Mouse (Mus musculus) neural tube, embryonic 13.5 days (tissue): ENCODE measurements around the gene Ccdc121. TPM values are rescaled to one million over a fixed set of nuclear protein-coding genes. Genes with fewer than 3 reads are reported as not detected.

ENCODE experiments used
- ATAC-seq: fragments of 200-750 bp; cut with Nextera tagmentation; 2 replicates; pipeline ENCODE4 v1.8.0; 2017; ENCODE audit warnings: low read depth, mild to moderate bottlenecking, moderate TSS enrichment, moderate library complexity
- H3K27ac ChIP-seq: fragments of 300-500 bp; sonication (generic); replicated peaks from 2 replicates; pipeline ENCODE4 v1.5.1; 2015; ENCODE audit warnings: moderate library complexity, mild to moderate bottlenecking, inconsistent platforms
- H3K27me3 ChIP-seq: fragments of 300-500 bp; sonication (generic); 2 replicates; pipeline ENCODE4 v1.6.1; 2015; ENCODE audit warnings: mild to moderate bottlenecking, inconsistent platforms
- H3K36me3 ChIP-seq: fragments of 300-500 bp; sonication (generic); 2 replicates; pipeline ENCODE4 v1.6.1; 2015; ENCODE audit warnings: mild to moderate bottlenecking, inconsistent platforms
- H3K4me1 ChIP-seq: fragments of 300-500 bp; sonication (generic); replicated peaks from 2 replicates; pipeline ENCODE4 v1.6.1; 2015; ENCODE audit warnings: inconsistent platforms
- H3K4me2 ChIP-seq: fragments of 300-500 bp; sonication (generic); 2 replicates; pipeline ENCODE4 v1.6.1; 2015; ENCODE audit warnings: inconsistent platforms, mild to moderate bottlenecking, moderate library complexity
- H3K4me3 ChIP-seq: fragments of 300-500 bp; sonication (generic); 2 replicates; pipeline ENCODE4 v1.5.1; 2015; ENCODE audit warnings: mild to moderate bottlenecking, inconsistent platforms
- H3K9ac ChIP-seq: fragments of 300-500 bp; sonication (generic); 2 replicates; pipeline ENCODE4 v1.6.1; 2015; ENCODE audit warnings: moderate library complexity, mild to moderate bottlenecking, inconsistent platforms
- H3K9me3 ChIP-seq: fragments of 300-500 bp; sonication (generic); 2 replicates; pipeline ENCODE4 v1.6.1; 2016; ENCODE audit warnings: inconsistent platforms
- WGBS: fragments of 180-500 bp; shearing (Covaris S2); methylation state at CpG from one replicate; pipeline ENCODE4 v1.1.7; 2015; 5-methylcytosine and 5-hydroxymethylcytosine counted together
- polyA plus RNA-seq: library from polyadenylated mRNA; unstranded; fragments of >200 nt; fragmentation: Nextera tagmentation; extraction: Ambion mirVana; gene quantifications from 2 replicates; pipeline ENCODE4 v1.2.1, GENCODE M21; 2015

The Ccdc121 gene
- polyA plus RNA-seq, 1 experiment from 2014 or later: not detected

- Histone ChIP-seq H3K4me1 (peaks cover 5% of the 10 kb centered on the region; the same call in 1 of the 2 replicates), H3K27me3 (no peaks in the 10 kb centered on the region), H3K9ac (no peak overlapping the region), H3K4me3 (no peak overlapping the region), H3K36me3 (no peaks in the 10 kb centered on the region), H3K4me2 (no peak overlapping the region), H3K9me3 (no peaks in the 10 kb centered on the region), H3K27ac (no peak overlapping the region)
- no peak for ATAC-seq
- 83% methylated on average over 2 of the region's 2 CpGs for WGBS
These were observed 51.0 kb downstream of the Ccdc121 start for GRCm38 (mm10) chr1:181460283-181460682.

Other genes with a start within 250 kb of the Ccdc121 start
- 9.6 and 12.9 TPM in 2 replicates for gene Cnih3, start 158.8 kb downstream of the Ccdc121 start, polyA plus RNA-seq
- 0.47 and 0.85 TPM in 2 replicates for gene Dnah14, start 65.1 kb upstream of the Ccdc121 start, polyA plus RNA-seq